Mouse (Mus musculus): Measurements from ENCODE around the gene Gda.

The Gda gene

GRCm38 (mm10) chr19:21441787-21442186 lies 31.5 kb downstream of the Gda start:
- DNase-seq = no peak

DNA sequence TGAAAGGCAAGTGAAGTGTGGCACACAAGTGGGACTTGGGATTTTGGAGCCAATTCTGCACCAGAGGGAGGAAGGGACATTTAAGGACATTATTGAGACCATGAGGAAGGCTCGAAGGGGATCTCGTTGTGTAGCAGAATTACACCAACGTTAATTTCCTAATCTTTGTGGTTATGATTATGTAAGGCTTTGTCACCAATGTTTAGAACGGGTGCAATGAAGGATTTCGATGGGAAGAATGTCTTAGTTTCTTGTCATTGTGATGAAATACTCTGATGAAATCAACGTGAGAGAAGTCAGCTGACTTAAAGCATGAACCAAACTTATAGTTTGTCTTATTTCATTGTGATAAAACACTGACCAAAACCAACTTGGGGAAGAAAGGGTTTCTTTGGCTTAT lies 32.4 kb downstream of the Gda start:
- DNase-seq = no peak

- DNase-seq = no peak
Measured at GRCm38 (mm10) chr19:21439141-21439737, 34.0 kb downstream of the Gda start.

DNA sequence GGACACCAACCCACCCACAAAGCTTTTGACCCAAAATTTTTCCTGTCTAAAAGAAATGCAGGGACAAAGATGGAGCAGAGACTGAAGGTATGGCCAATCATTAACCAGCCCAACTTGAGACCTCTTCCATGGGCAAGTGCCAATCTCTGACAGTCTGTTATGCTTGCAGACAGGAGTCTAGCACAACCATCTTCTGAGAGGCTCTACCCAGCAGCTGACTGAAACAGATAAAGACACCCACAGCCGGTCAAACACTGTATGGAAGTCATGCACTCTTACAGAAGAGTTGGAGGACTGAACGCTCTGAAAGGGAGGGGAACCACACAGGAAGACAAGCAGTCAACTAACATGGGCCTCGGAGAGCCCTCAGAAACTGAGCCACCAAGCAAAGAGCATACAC lies 36.7 kb downstream of the Gda start:
- DNase-seq = peak; percentile 5 to 6

- no peak for DNase-seq
Measured at GRCm38 (mm10) chr19:21433348-21433747, 39.9 kb downstream of the Gda start.

GRCm38 (mm10) chr19:21432879-21433278 lies 40.4 kb downstream of the Gda start:
- DNase-seq = no peak

GRCm38 (mm10) chr19:21432286-21432685 lies 41.0 kb downstream of the Gda start:
- DNase-seq = no peak

GRCm38 (mm10) chr19:21425391-21425790 lies 47.9 kb downstream of the Gda start:
- DNase-seq = no peak

DNA sequence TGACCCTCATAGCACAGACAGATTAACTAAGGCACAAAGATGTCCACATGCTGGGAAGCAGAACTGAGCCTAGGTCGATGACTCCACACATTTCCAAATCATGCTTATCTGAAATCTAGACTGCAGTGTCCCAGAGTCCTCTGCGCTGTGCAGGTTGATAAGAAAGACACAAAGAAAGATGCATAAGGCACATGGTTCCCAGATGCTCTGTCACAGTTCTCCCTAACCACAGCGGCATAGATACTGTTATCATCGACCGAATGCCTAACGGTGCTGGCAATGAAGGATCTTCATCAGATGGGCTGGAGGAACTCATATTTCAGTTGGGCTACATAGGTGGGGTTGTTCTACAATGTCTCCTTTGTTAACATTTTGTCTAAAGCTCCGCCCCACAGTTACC lies 49.5 kb downstream of the Gda start:
- no peak for DNase-seq

GRCm38 (mm10) chr19:21418418-21418817 lies 54.8 kb downstream of the Gda start:
- no peak for DNase-seq

GRCm38 (mm10) chr19:21415377-21415776 lies 57.9 kb downstream of the Gda start:
- DNase-seq = no peak

- no peak for DNase-seq
Measured at GRCm38 (mm10) chr19:21409178-21409577, 64.1 kb downstream of the Gda start.

DNA sequence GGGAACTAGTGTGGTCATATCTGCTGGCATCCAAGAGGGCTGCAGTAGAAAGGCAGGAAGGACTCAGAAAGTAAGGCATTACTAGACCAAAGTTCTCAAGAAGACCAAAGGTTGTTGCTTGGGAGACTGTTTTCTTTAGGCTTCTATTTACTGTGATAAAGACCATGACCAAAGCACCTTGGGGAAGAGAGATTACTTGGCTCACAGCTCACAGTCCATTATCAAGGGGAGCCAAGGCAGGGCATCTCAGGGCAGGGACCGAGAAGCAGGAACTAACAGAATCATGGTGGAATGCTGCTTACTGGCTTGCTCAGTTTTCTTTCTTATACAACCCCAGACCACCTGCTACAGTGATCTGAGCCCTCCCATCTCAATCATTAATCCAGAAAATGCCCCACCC lies 65.9 kb downstream of the Gda start:
- peak; percentile 1 to 5 for DNase-seq

GRCm38 (mm10) chr19:21397994-21398393 lies 75.3 kb downstream of the Gda start:
- no peak for DNase-seq

- DNase-seq = no peak
Measured at GRCm38 (mm10) chr19:21396364-21396763, 76.9 kb downstream of the Gda start.

DNA sequence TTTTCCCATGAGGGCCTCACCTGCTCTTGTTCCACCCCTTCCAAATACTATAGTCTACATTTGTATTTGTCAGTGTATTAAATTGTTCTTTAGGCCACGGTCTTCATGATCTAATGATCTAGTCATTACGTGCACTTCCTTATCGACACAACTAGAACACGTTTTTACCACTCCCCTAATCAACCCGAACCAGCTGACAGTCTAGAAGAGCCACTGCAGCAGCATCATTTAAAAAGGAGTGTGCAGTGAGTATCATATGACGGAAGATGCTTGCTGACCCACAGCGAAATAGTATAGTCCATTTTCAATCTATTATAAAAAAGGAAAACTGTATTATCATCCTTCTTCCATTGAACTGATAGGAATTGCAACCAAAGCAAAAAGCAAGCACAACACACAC lies 82.3 kb downstream of the Gda start:
- DNase-seq = no peak

DNA sequence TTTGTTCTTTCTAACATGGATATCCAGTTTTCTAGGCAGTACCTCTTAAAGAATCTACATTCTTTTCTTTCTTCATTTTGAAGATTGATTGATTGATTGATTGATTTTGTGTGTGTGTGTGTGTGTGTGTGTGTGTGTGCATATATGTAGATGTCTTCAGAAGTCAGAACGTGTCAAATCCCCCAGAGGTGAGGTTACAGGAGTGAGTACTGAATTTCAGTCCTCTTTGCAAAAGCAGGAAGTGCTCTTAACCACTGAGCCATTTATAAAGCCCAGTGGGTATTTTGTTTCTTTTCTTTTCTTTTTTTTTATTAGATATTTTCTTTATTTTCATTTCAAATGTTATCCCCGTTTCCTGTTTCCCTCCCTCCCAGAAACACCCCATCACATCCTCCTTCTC lies 86.4 kb downstream of the Gda start:
- no peak for DNase-seq

- DNase-seq = no peak
Measured at GRCm38 (mm10) chr19:21384231-21384630, 89.0 kb downstream of the Gda start.

GRCm38 (mm10) chr19:21383491-21384226 lies 89.6 kb downstream of the Gda start:
- DNase-seq = no peak

DNA sequence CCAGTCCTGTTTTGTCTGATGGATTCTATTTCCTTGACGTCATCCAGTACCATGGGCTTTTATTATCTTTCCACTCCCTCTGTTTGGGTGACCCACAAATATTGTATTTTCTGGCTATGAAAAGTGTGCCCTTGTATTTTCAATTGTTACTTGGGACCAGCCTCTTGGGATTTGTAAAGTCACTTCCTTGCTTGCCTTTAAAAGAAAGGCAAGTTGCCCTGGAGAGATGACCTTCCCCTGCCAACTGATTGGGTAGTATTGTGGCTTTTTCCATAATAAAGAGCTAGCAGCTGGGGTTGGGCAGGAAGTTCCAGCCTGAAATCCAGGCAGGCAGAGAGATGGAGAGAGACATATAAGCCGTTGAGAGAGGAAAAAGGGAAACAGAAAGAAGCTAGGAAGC lies 91.5 kb downstream of the Gda start:
- no peak for DNase-seq

GRCm38 (mm10) chr19:21379195-21379594 lies 94.0 kb downstream of the Gda start:
- no peak for DNase-seq

DNA sequence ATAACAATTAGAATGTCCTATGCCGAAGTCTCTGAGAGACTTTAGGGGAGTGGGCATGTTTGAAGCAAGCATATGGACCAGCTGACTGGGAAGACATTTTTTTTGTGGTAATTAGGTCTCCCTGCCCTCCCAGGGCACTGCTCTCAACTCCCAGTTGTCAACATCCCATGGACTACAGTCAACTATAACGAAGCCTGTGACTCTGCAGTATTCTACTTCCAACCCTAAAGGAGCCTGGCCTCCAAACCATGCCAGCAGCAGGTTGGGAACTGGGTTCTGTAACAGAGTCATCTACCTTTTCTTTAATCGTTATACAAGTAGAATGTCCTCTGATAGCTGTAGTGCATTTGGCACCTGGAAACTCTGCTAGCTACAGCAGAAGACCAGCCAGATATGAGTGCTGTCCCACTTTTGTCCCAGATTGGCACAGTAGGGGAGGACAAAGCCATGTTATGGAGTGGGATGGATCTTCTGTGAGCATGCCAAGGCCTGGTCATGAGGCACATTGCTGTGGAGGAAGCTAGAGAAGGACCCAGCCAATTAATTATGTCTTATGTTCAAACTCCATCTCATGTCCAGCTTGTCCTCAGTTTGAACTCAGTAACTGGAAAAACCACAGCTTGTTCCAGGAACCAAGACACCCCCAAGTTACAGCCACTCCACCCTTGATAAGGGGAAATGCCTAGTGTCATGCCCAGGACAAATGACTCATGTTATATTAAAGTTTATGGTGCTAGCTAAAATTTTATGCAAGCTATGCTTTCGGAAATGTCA lies 96.6 kb downstream of the Gda start:
- DNase-seq = no peak

- DNase-seq = peak in 1 of 2 experiments; percentile 22
Measured at GRCm38 (mm10) chr19:21373073-21373755, 100.0 kb downstream of the Gda start.
